Mouse (Mus musculus) ES-E14 (cell line): Measurements from ENCODE around the gene Snapin. TPM values are rescaled to one million over a fixed set of nuclear protein-coding genes. Genes with fewer than 3 reads are reported as not detected.

ENCODE experiments used
- DNase-seq: peaks from one replicate; pipeline ENCODE4 v3.0.0-alpha.2; 2013; ENCODE audit warnings: low read depth, low spot score
- H3K27ac ChIP-seq: 2 replicates; pipeline ENCODE4 v1.5.1; 2012; ENCODE audit warnings: low read depth, mild to moderate bottlenecking, low read length, moderate library complexity, mixed read lengths; ENCODE audit not compliant: poor library complexity, insufficient read depth, severe bottlenecking
- H3K36me3 ChIP-seq: 2 replicates; pipeline ENCODE4 v1.6.1; 2012; ENCODE audit warnings: mild to moderate bottlenecking, low read length, moderate library complexity, mixed read lengths; ENCODE audit not compliant: control insufficient read depth, poor library complexity, insufficient read depth, severe bottlenecking
- H3K4me1 ChIP-seq, 2 experiments: fragments of 150-350 bp in 1 of 2; sonication (generic) in 1 of 2; 2 replicates each; pipeline ENCODE4 v1.6.1; 2012; ENCODE audit warnings: low read length in 2 of 2, mild to moderate bottlenecking in 1 of 2, mixed read lengths in 1 of 2; ENCODE audit not compliant: control insufficient read depth in 2 of 2, insufficient read depth in 2 of 2, poor library complexity in 1 of 2
- H3K4me3 ChIP-seq, 2 experiments: fragments of 150-350 bp in 1 of 2; sonication (generic) in 1 of 2; 2 replicates each; pipeline ENCODE4 v1.5.1; 2012; ENCODE audit warnings: low read length in 2 of 2, low read depth in 1 of 2, mild to moderate bottlenecking in 1 of 2, mixed read lengths in 1 of 2; ENCODE audit not compliant: insufficient read depth in 1 of 2, poor library complexity in 1 of 2, severe bottlenecking in 1 of 2
- H3K9ac ChIP-seq: 2 replicates; pipeline ENCODE4 v1.6.1; 2012; ENCODE audit warnings: low read depth, mild to moderate bottlenecking, low read length, mixed read lengths; ENCODE audit not compliant: poor library complexity, insufficient read depth, severe bottlenecking
- H3K9me3 ChIP-seq: fragments of 150-350 bp; sonication (generic); 2 replicates; pipeline ENCODE4 v1.6.1; 2012; ENCODE audit warnings: low read depth, mild to moderate bottlenecking, low read length; ENCODE audit not compliant: control insufficient read depth, insufficient read depth
- CHD2 ChIP-seq: IDR thresholded peaks from 2 replicates; pipeline ENCODE4 v1.6.1; 2014; ENCODE audit warnings: mild to moderate bottlenecking, low read depth, low read length, inconsistent platforms
- HCFC1 ChIP-seq: IDR thresholded peaks from 2 replicates; pipeline ENCODE4 v1.6.1; 2012; ENCODE audit warnings: low read length, inconsistent platforms, borderline replicate concordance; ENCODE audit not compliant: insufficient read depth
- MAFK ChIP-seq: IDR thresholded peaks from 2 replicates; pipeline ENCODE4 v1.6.1; 2014; ENCODE audit warnings: mild to moderate bottlenecking, low read depth, low read length, inconsistent platforms; ENCODE audit not compliant: insufficient read depth
- ZC3H11A ChIP-seq: IDR thresholded peaks from 2 replicates; pipeline ENCODE4 v1.6.1; 2012; ENCODE audit warnings: low read depth, mild to moderate bottlenecking, inconsistent platforms, low read length, borderline replicate concordance
- ZNF384 ChIP-seq: IDR thresholded peaks from 2 replicates; pipeline ENCODE4 v1.6.1; 2012; ENCODE audit warnings: low read depth, low read length, inconsistent platforms
- in situ Hi-C, 2 experiments: fragments of 600-800 bp; cut with MboI; formaldehyde crosslinking; loops; one replicate each; pipeline ENCODE4 v1.15.1; 2025; ENCODE audit warnings: low sequenced_read_pairs in 2 of 2, inconsistent platforms in 1 of 2; ENCODE audit not compliant: unreplicated experiment in 2 of 2
- total RNA-seq: library from RNA; depleted of rRNA; stranded (reverse); fragments of 300-350 nt; gene quantifications from 2 replicates; pipeline ENCODE4 v1.2.3, GENCODE M21; 2012

The Snapin gene
- total RNA-seq, 1 experiment, result 33.6 TPM

DNA sequence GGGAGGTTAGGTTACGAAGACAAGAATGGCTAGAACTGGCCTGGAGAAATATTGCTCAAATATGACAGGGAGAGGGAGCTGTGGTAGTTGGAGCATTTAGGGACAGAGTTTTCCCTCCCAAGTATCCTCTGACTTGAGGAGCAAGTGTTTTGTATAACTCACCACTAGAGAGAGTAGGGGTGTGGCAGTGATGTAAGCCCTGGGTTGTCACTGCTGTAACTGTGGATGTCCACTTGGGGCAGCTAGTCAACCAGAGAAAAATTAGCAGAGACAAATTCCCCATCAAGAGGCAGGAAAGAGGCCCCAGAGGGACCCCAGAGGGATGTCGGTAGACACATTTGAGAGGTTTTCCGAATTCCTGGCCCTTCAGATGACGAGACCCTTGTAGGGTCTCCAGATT is 34.6 kb upstream of the Snapin start:
- H3K9ac ChIP-seq, result no peak overlapping the region
- peak; percentile 67 for DNase-seq
- H3K4me3 ChIP-seq, result no peak overlapping the region
- no peak overlapping the region for H3K27ac ChIP-seq
- peaks cover 0 to 5% of the 10 kb centered on the region in 2 experiments; a peak in 2 of 4 replicates for H3K4me1 ChIP-seq
- in situ Hi-C loops, result no loop called here
- no peaks in the 10 kb centered on the region for H3K9me3 ChIP-seq
- TF ChIP-seq CHD2 (no peak), HCFC1 (no peak; the same call in 1 of the 2 replicates), MAFK (no peak), ZNF384 (no peak), ZC3H11A (peak; percentile 66)
- H3K36me3 ChIP-seq, result no peaks in the 10 kb centered on the region

DNA sequence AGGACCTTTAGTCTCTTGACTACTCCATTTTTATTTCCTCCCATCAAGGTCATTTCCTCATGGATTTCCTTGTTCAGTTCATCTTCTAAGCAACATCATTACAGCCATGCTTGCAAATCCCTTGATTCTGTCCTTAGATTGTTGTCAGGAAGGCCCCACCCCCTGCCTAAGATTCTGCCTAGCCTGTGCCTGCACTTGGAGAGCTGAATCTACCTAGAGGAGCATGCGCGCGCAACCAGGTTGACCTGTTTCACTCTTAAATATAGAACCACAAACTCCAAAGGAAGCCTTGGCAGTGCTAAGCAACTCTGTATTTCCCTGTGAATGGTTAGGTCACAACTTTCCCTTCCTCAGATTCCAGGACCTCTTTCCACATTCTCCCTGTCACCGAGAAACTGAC is 26.9 kb upstream of the Snapin start:
- Histone ChIP-seq H3K4me3 (no peak overlapping the region), H3K27ac (no peak overlapping the region), H3K4me1 (peaks cover 0 to 25% of the 10 kb centered on the region in 2 experiments; a peak in 2 of 4 replicates), H3K36me3 (no peaks in the 10 kb centered on the region; the same call in 1 of the 2 replicates), H3K9ac (no peak overlapping the region), H3K9me3 (no peaks in the 10 kb centered on the region)
- no peak for DNase-seq
- TF ChIP-seq MAFK, result no peak
- in situ Hi-C loops, result no loop called here

DNA sequence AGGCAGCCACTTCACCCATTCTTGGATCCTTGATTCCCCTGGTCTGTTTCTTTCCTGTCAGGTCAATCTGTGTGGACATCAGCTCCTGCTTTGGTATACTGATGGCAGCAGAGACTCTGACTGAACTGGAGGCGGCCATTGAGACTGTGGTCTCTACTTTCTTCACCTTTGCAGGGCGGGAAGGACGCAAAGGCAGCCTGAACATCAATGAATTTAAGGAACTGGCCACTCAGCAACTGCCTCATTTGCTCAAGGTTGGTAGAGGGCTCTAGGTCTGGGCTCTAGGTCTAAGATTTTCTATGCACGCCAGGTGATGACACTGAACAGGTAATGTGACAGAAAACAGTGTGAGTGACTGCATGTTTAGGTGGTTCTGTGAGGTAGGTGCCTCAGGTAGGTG is 25.0 kb upstream of the Snapin start:
- TF ChIP-seq ZC3H11A (no peak), CHD2 (no peak), HCFC1 (no peak), MAFK (no peak), ZNF384 (no peak)
- no peak overlapping the region for H3K4me3 ChIP-seq
- peaks cover 0 to 25% of the 10 kb centered on the region in 2 experiments; a peak in 2 of 4 replicates for H3K4me1 ChIP-seq
- no peak overlapping the region for H3K27ac ChIP-seq
- H3K9ac ChIP-seq, result no peak overlapping the region
- no peaks in the 10 kb centered on the region for H3K9me3 ChIP-seq
- H3K36me3 ChIP-seq, result no peaks in the 10 kb centered on the region; the same call in 1 of the 2 replicates
- no peak for DNase-seq
- in situ Hi-C loops, result no loop called here

DNA sequence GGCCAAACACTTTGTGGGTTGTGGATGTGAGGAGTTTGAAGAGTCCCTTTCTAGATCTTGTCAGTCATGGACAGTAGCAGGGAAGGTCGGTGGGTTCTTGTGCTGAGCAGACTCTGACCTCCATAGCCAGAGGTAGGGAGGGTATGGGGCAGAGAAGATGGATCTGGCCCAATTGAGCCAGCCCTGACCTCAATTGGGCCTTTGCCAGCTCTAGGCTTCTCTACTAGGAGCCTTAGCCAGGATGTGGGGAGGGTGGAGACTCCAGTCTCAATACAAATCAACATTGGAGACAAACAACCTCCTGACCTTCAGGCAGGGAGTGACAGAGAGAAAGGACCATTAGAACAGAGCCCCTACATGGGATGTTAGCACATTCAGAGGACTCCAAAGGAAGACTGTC is 24.4 kb upstream of the Snapin start:
- in situ Hi-C loops, result no loop called here

DNA sequence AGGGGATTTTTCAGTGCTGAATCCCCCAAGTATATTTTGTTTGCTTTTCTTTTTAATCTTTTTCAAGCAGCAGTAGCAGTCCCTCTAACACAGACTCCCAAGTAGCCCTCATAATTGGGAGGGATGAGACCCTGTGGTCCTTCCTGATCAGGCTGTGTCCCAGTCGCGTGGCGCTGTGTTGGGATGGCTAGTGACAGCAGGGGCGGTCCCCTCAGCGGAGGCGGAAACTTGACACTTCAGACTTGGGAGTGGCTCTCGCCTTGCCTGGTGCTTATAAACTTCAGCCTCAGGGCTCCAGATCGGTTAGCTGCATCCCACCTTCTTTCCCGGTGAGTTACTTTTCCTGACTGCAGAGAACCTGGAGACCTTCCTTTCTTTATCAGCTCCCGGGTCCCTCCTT is 23.9 kb upstream of the Snapin start:
- Histone ChIP-seq H3K27ac (no peak overlapping the region), H3K4me1 (peaks cover 2 to 25% of the 10 kb centered on the region in 2 experiments; a peak in 2 of 4 replicates), H3K36me3 (no peaks in the 10 kb centered on the region; the same call in 1 of the 2 replicates), H3K9me3 (no peaks in the 10 kb centered on the region), H3K9ac (no peak overlapping the region), H3K4me3 (peak overlapping the region; percentile 39 to 44)
- in situ Hi-C loops, result no loop called here
- DNase-seq, result no peak
- TF ChIP-seq CHD2 (no peak), ZNF384 (no peak), HCFC1 (no peak), ZC3H11A (no peak)

More for the DNA sequence above, 24.4 kb upstream of the Snapin start:
- TF ChIP-seq ZC3H11A, result no peak
- Histone ChIP-seq H3K9ac (no peak overlapping the region), H3K4me3 (peak overlapping the region; percentile 8 to 44; a peak in 1 of 4 replicates), H3K27ac (no peak overlapping the region; the same call in 1 of the 2 replicates), H3K9me3 (no peaks in the 10 kb centered on the region), H3K4me1 (peaks cover 0 to 25% of the 10 kb centered on the region in 2 experiments; a peak in 2 of 4 replicates), H3K36me3 (no peaks in the 10 kb centered on the region; the same call in 1 of the 2 replicates)
- no peak for DNase-seq
